Mouse (Mus musculus) neural tube, embryonic 12.5 days (tissue): Measurements from ENCODE around the gene Gm17387. TPM values are rescaled to one million over a fixed set of nuclear protein-coding genes. Genes with fewer than 3 reads are reported as not detected.

Experiments
- ATAC-seq: fragments of 200-750 bp; cut with Nextera tagmentation; 2 replicates; pipeline ENCODE4 v1.8.0; 2017; ENCODE audit warnings: low read depth, mild to moderate bottlenecking, moderate TSS enrichment, moderate library complexity; ENCODE audit not compliant: low FRiP score
- H3K27ac ChIP-seq: fragments of 300-500 bp; sonication (generic); 2 replicates; pipeline ENCODE4 v1.5.1; 2016
- H3K27me3 ChIP-seq: fragments of 300-500 bp; sonication (generic); replicated peaks from 2 replicates; pipeline ENCODE4 v1.6.1; 2016; ENCODE audit warnings: mild to moderate bottlenecking
- H3K36me3 ChIP-seq: fragments of 300-500 bp; sonication (generic); 2 replicates; pipeline ENCODE4 v1.6.1; 2016; ENCODE audit warnings: mild to moderate bottlenecking
- H3K4me1 ChIP-seq: fragments of 300-500 bp; sonication (generic); 2 replicates; pipeline ENCODE4 v1.6.1; 2016
- H3K4me2 ChIP-seq: fragments of 300-500 bp; sonication (generic); replicated peaks from 2 replicates; pipeline ENCODE4 v1.6.1; 2016; ENCODE audit warnings: mild to moderate bottlenecking
- H3K4me3 ChIP-seq: fragments of 300-500 bp; sonication (generic); 2 replicates; pipeline ENCODE4 v1.5.1; 2016
- H3K9ac ChIP-seq: fragments of 300-500 bp; sonication (generic); 2 replicates; pipeline ENCODE4 v1.6.1; 2016; ENCODE audit warnings: mild to moderate bottlenecking
- H3K9me3 ChIP-seq: fragments of 300-500 bp; sonication (generic); 2 replicates; pipeline ENCODE4 v1.6.1; 2016; ENCODE audit warnings: mild to moderate bottlenecking
- WGBS: fragments of 180-500 bp; shearing (Covaris S2); methylation state at CpG from one replicate; pipeline ENCODE4 v1.1.7; 2016; 5-methylcytosine and 5-hydroxymethylcytosine counted together
- polyA plus RNA-seq: library from polyadenylated mRNA; unstranded; fragments of >200 nt; fragmentation: Nextera tagmentation; extraction: Ambion mirVana; gene quantifications from 2 replicates; pipeline ENCODE4 v1.2.1, GENCODE M21; 2016

The Gm17387 gene
- not detected in 2 replicates for polyA plus RNA-seq

GRCm38 (mm10) chr7:141028831-141029230 lies at the start of gene Gm17387:
TSS of gene Gm17387 (plus strand) at chr7:141029131.
- Histone ChIP-seq H3K36me3 (no peaks in the 10 kb centered on the region), H3K4me3 (no peak within 1 kb of the TSS), H3K27me3 (no peaks in the 10 kb centered on the region), H3K27ac (no peak within 1 kb of the TSS), H3K4me2 (no peak within 1 kb of the TSS), H3K9ac (no peak within 1 kb of the TSS), H3K4me1 (peaks cover 4% of the 10 kb centered on the region; the same call in 1 of the 2 replicates), H3K9me3 (no peaks in the 10 kb centered on the region)
- no peak for ATAC-seq
- 94% methylated on average over 2 of the region's 2 CpGs for WGBS

GRCm38 (mm10) chr7:140981704-140982103 lies 47.2 kb upstream of the Gm17387 start:
- no peak overlapping the region for H3K9ac ChIP-seq
- H3K4me2 ChIP-seq, result no peak overlapping the region
- H3K27me3 ChIP-seq, result no peaks in the 10 kb centered on the region
- H3K27ac ChIP-seq, result no peak overlapping the region
- H3K4me1 ChIP-seq, result no peaks in the 10 kb centered on the region
- no peaks in the 10 kb centered on the region for H3K36me3 ChIP-seq
- 88% methylated on average over 8 of the region's 8 CpGs for WGBS
- no peaks in the 10 kb centered on the region for H3K9me3 ChIP-seq
- no peak for ATAC-seq
- no peak overlapping the region for H3K4me3 ChIP-seq

GRCm38 (mm10) chr7:140982971-140983370 lies 46.0 kb upstream of the Gm17387 start:
- Histone ChIP-seq H3K36me3 (no peaks in the 10 kb centered on the region), H3K9me3 (no peaks in the 10 kb centered on the region), H3K4me3 (no peak overlapping the region), H3K27me3 (no peaks in the 10 kb centered on the region), H3K9ac (no peak overlapping the region), H3K27ac (no peak overlapping the region), H3K4me1 (no peaks in the 10 kb centered on the region), H3K4me2 (no peak overlapping the region)
- 92% methylated on average over 7 of the region's 7 CpGs for WGBS
- ATAC-seq, result no peak

- Histone ChIP-seq H3K9me3 (no peaks in the 10 kb centered on the region), H3K9ac (no peak overlapping the region), H3K4me3 (no peak overlapping the region), H3K4me1 (no peaks in the 10 kb centered on the region), H3K27ac (no peak overlapping the region), H3K4me2 (no peak overlapping the region), H3K36me3 (no peaks in the 10 kb centered on the region), H3K27me3 (no peaks in the 10 kb centered on the region)
- ATAC-seq, result no peak
- WGBS, result 88% methylated on average over 17 of the region's 17 CpGs
Observed at GRCm38 (mm10) chr7:140987182-140988138, 41.5 kb upstream of the Gm17387 start.

GRCm38 (mm10) chr7:140989022-140989421 lies 39.9 kb upstream of the Gm17387 start:
- Histone ChIP-seq H3K4me2 (no peak overlapping the region), H3K4me1 (no peaks in the 10 kb centered on the region), H3K27ac (no peak overlapping the region), H3K9me3 (no peaks in the 10 kb centered on the region), H3K9ac (no peak overlapping the region), H3K4me3 (no peak overlapping the region), H3K36me3 (no peaks in the 10 kb centered on the region), H3K27me3 (no peaks in the 10 kb centered on the region)
- WGBS, result 77% methylated on average over 4 of the region's 4 CpGs
- no peak for ATAC-seq

GRCm38 (mm10) chr7:140990185-140990584 lies 38.7 kb upstream of the Gm17387 start:
- Histone ChIP-seq H3K9ac (no peak overlapping the region), H3K4me2 (no peak overlapping the region), H3K27me3 (no peaks in the 10 kb centered on the region), H3K4me1 (no peaks in the 10 kb centered on the region), H3K9me3 (no peaks in the 10 kb centered on the region), H3K36me3 (no peaks in the 10 kb centered on the region), H3K4me3 (no peak overlapping the region), H3K27ac (no peak overlapping the region)
- no peak for ATAC-seq
- 74% methylated on average over 6 of the region's 6 CpGs for WGBS

- Histone ChIP-seq H3K36me3 (no peaks in the 10 kb centered on the region), H3K9ac (no peak overlapping the region), H3K27ac (no peak overlapping the region), H3K9me3 (no peaks in the 10 kb centered on the region), H3K4me1 (no peaks in the 10 kb centered on the region), H3K4me3 (no peak overlapping the region), H3K27me3 (no peaks in the 10 kb centered on the region), H3K4me2 (no peak overlapping the region)
- 68% methylated on average over 5 of the region's 5 CpGs for WGBS
- ATAC-seq, result no peak
Observed at GRCm38 (mm10) chr7:140990622-140991021, 38.3 kb upstream of the Gm17387 start.

- Histone ChIP-seq H3K9me3 (no peaks in the 10 kb centered on the region), H3K9ac (no peak overlapping the region), H3K36me3 (no peaks in the 10 kb centered on the region), H3K27me3 (no peaks in the 10 kb centered on the region), H3K4me3 (no peak overlapping the region), H3K4me2 (no peak overlapping the region), H3K4me1 (no peaks in the 10 kb centered on the region), H3K27ac (no peak overlapping the region)
- no peak for ATAC-seq
- 87% methylated on average over 14 of the region's 14 CpGs for whole genome bisulfite sequencing
Observed at GRCm38 (mm10) chr7:140991117-140991689, 37.7 kb upstream of the Gm17387 start.

GRCm38 (mm10) chr7:140997817-140998216 lies 31.1 kb upstream of the Gm17387 start:
- no peaks in the 10 kb centered on the region for H3K27me3 ChIP-seq

GRCm38 (mm10) chr7:140998853-140999700 lies 29.9 kb upstream of the Gm17387 start:
- Histone ChIP-seq H3K27ac (no peak overlapping the region), H3K4me2 (no peak overlapping the region), H3K36me3 (no peaks in the 10 kb centered on the region), H3K9ac (no peak overlapping the region), H3K4me3 (no peak overlapping the region), H3K4me1 (no peaks in the 10 kb centered on the region), H3K27me3 (no peaks in the 10 kb centered on the region), H3K9me3 (no peaks in the 10 kb centered on the region)
- 91% methylated on average over 11 of the region's 11 CpGs for WGBS
- no peak for ATAC-seq

More at GRCm38 (mm10) chr7:140997817-140998216, 31.1 kb upstream of the Gm17387 start:
- no peak for ATAC-seq
- Histone ChIP-seq H3K4me2 (no peak overlapping the region), H3K4me1 (no peaks in the 10 kb centered on the region), H3K27ac (no peak overlapping the region), H3K9ac (no peak overlapping the region), H3K36me3 (no peaks in the 10 kb centered on the region), H3K9me3 (no peaks in the 10 kb centered on the region), H3K4me3 (no peak overlapping the region)
- WGBS, result 68% methylated on average over 1 of the region's 1 CpGs

- no peak overlapping the region for H3K9ac ChIP-seq
- H3K4me2 ChIP-seq, result no peak overlapping the region
- H3K4me3 ChIP-seq, result no peak overlapping the region
- WGBS, result 78% methylated on average over 15 of the region's 15 CpGs
- no peak for ATAC-seq
- no peaks in the 10 kb centered on the region for H3K27me3 ChIP-seq
- H3K4me1 ChIP-seq, result no peaks in the 10 kb centered on the region
- H3K27ac ChIP-seq, result no peak overlapping the region
- no peaks in the 10 kb centered on the region for H3K36me3 ChIP-seq
- H3K9me3 ChIP-seq, result no peaks in the 10 kb centered on the region
Observed at GRCm38 (mm10) chr7:141000881-141001708, 27.8 kb upstream of the Gm17387 start.
